9 mouse cellular contexts compared by ENCODE assay signal in the genomic region with DNA sequence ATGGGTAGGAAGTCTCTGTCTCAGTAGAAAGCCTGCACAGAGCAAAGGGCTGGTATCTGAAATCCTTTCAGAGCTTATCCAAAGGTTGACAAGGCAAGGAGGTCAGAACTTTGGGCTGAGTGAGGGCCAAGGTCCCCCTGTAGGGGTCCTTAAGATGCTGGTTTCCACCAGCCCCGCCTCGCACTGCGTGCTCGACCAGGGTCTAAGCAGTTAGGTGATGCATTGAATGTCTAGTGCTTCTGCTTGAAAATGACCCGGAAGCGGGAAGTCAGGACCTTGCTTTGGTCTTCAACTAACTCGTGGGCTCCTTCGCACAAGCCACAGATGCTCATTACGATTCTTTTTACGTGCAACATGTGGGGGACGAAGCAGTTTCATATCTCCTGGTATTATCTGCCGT. TPM values are rescaled to one million over a fixed set of nuclear protein-coding genes. Genes with fewer than 3 reads are reported as not detected.
DNase-seq lines count a peak whose midpoint lies in the region; ATAC-seq lines count a peak whose summit lies in the region.
"Had no signal": no experiment of that assay in that cellular context is flagged by ENCODE, and none has a peak within 500 bp of the region (broad histone marks: within the 10 kb centered on the region; RNA-seq: fewer than 3 reads in every experiment).

No protein-coding gene starts in this region.

- H3K36me3 ChIP-seq in heart, embryonic 10.5 days = no peaks in the 10 kb centered on the region
- no peaks in the 10 kb centered on the region for H3K36me3 ChIP-seq in hindbrain, embryonic 12.5 days
- H3K36me3 ChIP-seq in midbrain, embryonic 10.5 days = no peaks in the 10 kb centered on the region

- peak overlapping the region; percentile 73 for H3K4me3 ChIP-seq in heart, embryonic 10.5 days
- peak overlapping the region; percentile 88 for H3K4me3 ChIP-seq in hindbrain, embryonic 12.5 days
- peak overlapping the region; percentile 91 for H3K4me3 ChIP-seq in midbrain, embryonic 10.5 days

- peaks cover 76% of the 10 kb centered on the region for H3K27me3 ChIP-seq in heart, embryonic 10.5 days (ENCODE audit: insufficient read depth, poor library complexity, severe bottlenecking)
- H3K27me3 ChIP-seq in hindbrain, embryonic 12.5 days = peaks cover 3% of the 10 kb centered on the region
- peaks cover 53% of the 10 kb centered on the region for H3K27me3 ChIP-seq in midbrain, embryonic 10.5 days (ENCODE audit: low read depth, poor library complexity, severe bottlenecking)

- H3K9ac ChIP-seq in hindbrain, embryonic 12.5 days = peak overlapping the region; percentile 92

- H3K4me1 ChIP-seq in heart, embryonic 10.5 days = peaks cover 29% of the 10 kb centered on the region
- H3K4me1 ChIP-seq in hindbrain, embryonic 12.5 days = peaks cover 27% of the 10 kb centered on the region
- peaks cover 47% of the 10 kb centered on the region for H3K4me1 ChIP-seq in midbrain, embryonic 10.5 days

- 0 out of 2 replicates have a peak overlapping the region, but pooled peaks have one; percentile 29 for H3K27ac ChIP-seq in heart, embryonic 10.5 days
- H3K27ac ChIP-seq in hindbrain, embryonic 12.5 days = 0 out of 2 replicates have a peak overlapping the region, but pooled peaks have one; percentile 96
- peak overlapping the region; percentile 98 for H3K27ac ChIP-seq in midbrain, embryonic 10.5 days (replicated peaks)

- no peaks in the 10 kb centered on the region for H3K9me3 ChIP-seq in heart, embryonic 10.5 days
- H3K9me3 ChIP-seq in hindbrain, embryonic 12.5 days (replicated peaks) = no peaks in the 10 kb centered on the region
- no peaks in the 10 kb centered on the region for H3K9me3 ChIP-seq in midbrain, embryonic 10.5 days (replicated peaks)

- no peak for DNase-seq in heart, embryonic 10.5 days (ENCODE audit: low spot score)
- DNase-seq in heart, postnatal 4 days = no peak
- peak; percentile 38 for DNase-seq in embryo, embryonic 11 days
- DNase-seq in midbrain, embryonic 10.5 days (ENCODE audit: low spot score) = peak; percentile 48
- DNase-seq in B cell, adult 2 months = no peak
- DNase-seq in urinary bladder, postnatal 4 days (ENCODE audit: low spot score in 2 of 2) = no peak
- DNase-seq in kidney, postnatal 36 days = no peak
- DNase-seq: thymus, adult 18-20 months had no signal

- under 1% methylated on average over 12 of the region's 12 CpGs for WGBS in heart, embryonic 10.5 days
- WGBS in hindbrain, embryonic 12.5 days = 1% methylated on average over 12 of the region's 12 CpGs
- WGBS in midbrain, embryonic 10.5 days = 1% methylated on average over 12 of the region's 12 CpGs

- H3K4me2 ChIP-seq in hindbrain, embryonic 12.5 days (replicated peaks) = peak overlapping the region; percentile 75

- ATAC-seq in hindbrain, embryonic 12.5 days (ENCODE audit: low FRiP score) = no peak

RNA-seq across cellular contexts. Expression of a gene that starts 2.3 kb away (rescaled TPM):
- 0.54 and 1.8 TPM in 2 replicates for polyA plus RNA-seq in heart, embryonic 10.5 days (2016; fragmentation: Nextera tagmentation; extraction: Ambion mirVana)
- 1 to 10 TPM; 2.4 to 3.2 TPM for total RNA-seq in heart, postnatal 4 days (2021)
- 24.9 and 26.2 TPM in 2 replicates for polyA plus RNA-seq in hindbrain, embryonic 12.5 days (2016; fragmentation: Nextera tagmentation; extraction: Ambion mirVana)
- 9.2 and 13.9 TPM in 2 replicates for polyA plus RNA-seq in midbrain, embryonic 10.5 days (2016; fragmentation: Nextera tagmentation; extraction: Ambion mirVana)

Comparison
In these comparisons a context has a peak if more than half of its experiments do, and no peak if none do; other contexts are left out.
1. DNase-seq: peak in embryo, embryonic 11 days (single experiment) and midbrain, embryonic 10.5 days (single experiment); none in heart, embryonic 10.5 days (single experiment), heart, postnatal 4 days (single experiment), B cell, adult 2 months (0 of 2), urinary bladder, postnatal 4 days (0 of 2) and kidney, postnatal 36 days (0 of 2).
2. H3K27ac ChIP-seq: peak in every context shown above with its lines; median percentile 98 in midbrain, embryonic 10.5 days; 96 in hindbrain, embryonic 12.5 days; 29 in heart, embryonic 10.5 days.
3. Peak in every context shown above with its lines, with median percentiles within 50 percentile points of each other: H3K4me3 ChIP-seq.